Mouse (Mus musculus): ENCODE measurements around the gene Rras2.

GRCm38 (mm10) chr7:114063966-114064365 is 53.6 kb downstream of the Rras2 start:
- no peak for TF ChIP-seq POLR2A (IDR thresholded peaks at IDR 0.05; ENCODE audit: insufficient read length, low read depth)
- TF ChIP-seq CEBPB (IDR thresholded peaks at IDR 0.05; ENCODE audit: insufficient read depth, poor library complexity, severe bottlenecking): no peak
- no peak for TF ChIP-seq TCF12 (IDR thresholded peaks at IDR 0.05; ENCODE audit: insufficient read depth, poor library complexity, severe bottlenecking)
- TF ChIP-seq SRF (IDR thresholded peaks at IDR 0.05; ENCODE audit: control insufficient read depth, insufficient read length, low read depth): no peak
- TF ChIP-seq MAX (IDR thresholded peaks at IDR 0.05; ENCODE audit: low read depth): no peak
- no peak for TF ChIP-seq REST (IDR thresholded peaks at IDR 0.05; ENCODE audit: insufficient read depth, insufficient read length)
- no peak for TF ChIP-seq MYOG (IDR thresholded peaks at IDR 0.05; ENCODE audit: control insufficient read depth in 1 of 3, insufficient read depth in 1 of 3, insufficient read length in 2 of 3, low read depth in 2 of 3)
- no peak for TF ChIP-seq E2F4 (IDR thresholded peaks at IDR 0.05; ENCODE audit: insufficient read depth)
- no peak for TF ChIP-seq POLR2AphosphoS2 (IDR thresholded peaks at IDR 0.05; ENCODE audit: insufficient read length, low read depth)
